Comparison of ENCODE assay signal across 19 mouse cellular contexts in genomic region chr8:95712395-95712794, GRCm38 (mm10).
"Had no signal": no experiment of that assay in that cellular context is flagged by ENCODE, and none has a peak within 500 bp of the region (broad histone marks: within the 10 kb centered on the region; RNA-seq: fewer than 3 reads in every experiment).

No protein-coding gene starts in this region.

- H3K4me3 ChIP-seq: kidney, embryonic 15.5 days; left cerebral cortex, adult 2 months; liver, embryonic 12.5 days; liver, embryonic 15.5 days; lung, embryonic 15.5 days; midbrain, embryonic 10.5 days; midbrain, embryonic 13.5 days; myocyte had no signal

- H3K9me3 ChIP-seq: kidney, embryonic 15.5 days; liver, embryonic 12.5 days; liver, embryonic 15.5 days; lung, embryonic 15.5 days; megakaryocyte, embryonic 14.5 days; midbrain, embryonic 10.5 days; midbrain, embryonic 13.5 days had no signal

- H3K4me2 ChIP-seq: kidney, embryonic 15.5 days; liver, embryonic 12.5 days; liver, embryonic 15.5 days; lung, embryonic 15.5 days; midbrain, embryonic 13.5 days had no signal

- H3K9ac ChIP-seq: kidney, embryonic 15.5 days; liver, embryonic 12.5 days; liver, embryonic 15.5 days; lung, embryonic 15.5 days; midbrain, embryonic 13.5 days had no signal

- H3K27me3 ChIP-seq: kidney, embryonic 15.5 days; lung, embryonic 15.5 days; midbrain, embryonic 13.5 days had no signal

- H3K27ac ChIP-seq: kidney, embryonic 15.5 days; left cerebral cortex, adult 2 months; liver, embryonic 12.5 days; liver, embryonic 15.5 days; midbrain, embryonic 10.5 days; midbrain, embryonic 13.5 days had no signal

- ATAC-seq: liver, embryonic 12.5 days; midbrain, embryonic 13.5 days; midbrain, embryonic 16.5 days had no signal

- DNase-seq: kidney, adult 11 months; kidney, adult 8-10 months; kidney, postnatal 10 days; kidney, postnatal 36 days; lung, adult 18-20 months; lung, postnatal 10 days; lung, postnatal 36 days; right cerebral cortex, postnatal 4 days; thymus, postnatal 25 days had no signal

- H3K36me3 ChIP-seq: liver, embryonic 15.5 days had no signal
